Mouse (Mus musculus) adrenal gland (tissue): Measurements from ENCODE around the gene Ap5m1.
"Not testable (repeated sequence)": the region's sequence is repeated elsewhere in the genome, so short reads cannot be mapped to it uniquely, and the experiment has no call there.

Experiments
- intact Hi-C: fragments of 180-260 bp; cut with DNase I; formaldehyde crosslinking; loops from one replicate; pipeline ENCODE4 v1.15.1; 2025
- long read RNA-seq, 2 experiments: library from polyadenylated mRNA; unstranded; transcript quantifications; one replicate each; pipeline ENCODE4 v2.0.0; 2020; ENCODE audit warnings: borderline replicate concordance in 1 of 2; ENCODE audit not compliant: insufficient replicate concordance in 1 of 2

Gene Ap5m1
- long read RNA-seq, experiment 1, full-length matches to known transcripts = 3 of 6 reads
- long read RNA-seq, experiment 1, partial matches to known transcripts = 1 of 6 reads
- long read RNA-seq, experiment 1, other reads (novel, unspliced or antisense) = 2 of 6 reads
- long read RNA-seq, experiment 2, full-length matches to known transcripts = 2 of 4 reads
- long read RNA-seq, experiment 2, partial matches to known transcripts = 0 of 4 reads
- long read RNA-seq, experiment 2, other reads (novel, unspliced or antisense) = 2 of 4 reads

GRCm38 (mm10) chr14:49065529-49066273 lies at the start of gene Ap5m1:
Gene Ap5m1, plus strand, starts transcription at chr14:49066097.
- intact Hi-C loops = no loop called here

GRCm38 (mm10) chr14:49019765-49020164 lies 46.1 kb upstream of the Ap5m1 start:
- intact Hi-C loops = no loop called here

GRCm38 (mm10) chr14:49027040-49027778 lies 38.7 kb upstream of the Ap5m1 start:
- intact Hi-C loops = no loop called here

GRCm38 (mm10) chr14:49027779-49028368 lies 38.0 kb upstream of the Ap5m1 start:
- intact Hi-C loops = no loop called here

- intact Hi-C loops = no loop called here
Observed at GRCm38 (mm10) chr14:49028991-49029390, 36.9 kb upstream of the Ap5m1 start.

- intact Hi-C loops = no loop called here
Observed at GRCm38 (mm10) chr14:49045610-49046009, 20.3 kb upstream of the Ap5m1 start.

GRCm38 (mm10) chr14:49049492-49049891 lies 16.4 kb upstream of the Ap5m1 start:
- intact Hi-C loops = no loop called here

- intact Hi-C loops = no loop called here
Observed at GRCm38 (mm10) chr14:49063838-49064237, 2.1 kb upstream of the Ap5m1 start.

- intact Hi-C loops = no loop called here
Observed at GRCm38 (mm10) chr14:49066274-49066823, 452 bp downstream of the Ap5m1 start, which contains the start of gene Exoc5. Gene Exoc5, minus strand, starts transcription at chr14:49066653.

- intact Hi-C loops = no loop called here
Observed at GRCm38 (mm10) chr14:49072837-49073236, 6.9 kb downstream of the Ap5m1 start.

- intact Hi-C loops = no loop called here
Observed at GRCm38 (mm10) chr14:49073896-49074295, 8.0 kb downstream of the Ap5m1 start.

- intact Hi-C loops = no loop called here
Observed at GRCm38 (mm10) chr14:49074361-49074760, 8.5 kb downstream of the Ap5m1 start.

GRCm38 (mm10) chr14:49078820-49079219 lies 12.9 kb downstream of the Ap5m1 start:
- intact Hi-C loops = no loop called here

GRCm38 (mm10) chr14:49086522-49086921 lies 20.6 kb downstream of the Ap5m1 start:
- intact Hi-C loops = no loop called here

- intact Hi-C loops = no loop called here
Observed at GRCm38 (mm10) chr14:49088155-49089048, 22.5 kb downstream of the Ap5m1 start.

- intact Hi-C loops = no loop called here
Observed at GRCm38 (mm10) chr14:49089461-49090058, 23.7 kb downstream of the Ap5m1 start.

- intact Hi-C loops = no loop called here
Observed at GRCm38 (mm10) chr14:49090102-49090501, 24.2 kb downstream of the Ap5m1 start.

GRCm38 (mm10) chr14:49091277-49091676 lies 25.4 kb downstream of the Ap5m1 start:
- intact Hi-C loops = no loop called here

GRCm38 (mm10) chr14:49091755-49092154 lies 25.9 kb downstream of the Ap5m1 start:
- intact Hi-C loops = not testable (repeated sequence)

GRCm38 (mm10) chr14:49118381-49118780 lies 52.5 kb downstream of the Ap5m1 start:
- intact Hi-C loops = loop anchor here (10.0 kb wide), 2 partner anchors 594 to 754 kb away; no protein-coding TSS in a partner anchor
